Comparison of ENCODE assay signal across 8 mouse cellular contexts in the genomic region with DNA sequence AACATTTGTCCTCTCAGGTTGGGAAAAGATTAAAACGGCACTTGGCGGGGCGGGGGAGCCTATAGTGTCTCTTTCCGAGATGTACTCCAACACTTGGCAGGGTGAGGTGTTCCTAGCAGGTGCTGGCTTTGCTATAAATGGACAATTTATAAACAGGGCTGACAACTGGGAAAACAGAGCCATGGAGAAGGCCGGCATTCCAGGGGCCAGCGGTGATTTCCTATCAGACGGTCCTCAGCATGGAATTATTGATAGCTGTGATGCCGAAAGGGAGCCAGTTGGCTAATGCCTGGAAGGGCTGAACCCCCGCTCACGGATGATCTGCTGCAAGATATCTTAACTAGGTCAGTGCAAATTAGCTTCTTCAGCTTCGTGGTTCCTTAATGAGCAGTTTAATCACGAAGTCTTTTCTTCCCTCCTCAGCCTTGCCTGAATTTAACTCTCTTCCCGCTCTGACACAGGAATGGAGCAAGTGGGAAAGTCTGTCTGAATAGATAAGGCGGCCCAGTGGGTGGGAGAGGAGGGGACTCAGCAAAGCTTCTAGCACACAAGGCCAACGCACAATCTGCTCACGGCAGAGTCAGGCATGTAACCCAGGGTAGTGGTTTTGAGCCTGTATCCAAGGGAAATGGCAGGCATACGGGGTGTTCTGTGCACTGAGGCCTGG.
A peak's percentile ranks its signal among the peaks of the same experiment; 100 is the strongest.
DNase-seq lines count a peak whose midpoint lies in the region; ATAC-seq lines count a peak whose summit lies in the region.

No protein-coding gene starts in this region.

- H3K4me3 ChIP-seq in heart, embryonic 16.5 days (ENCODE audit: low read length), result no peak overlapping the region
- no peak overlapping the region for H3K4me3 ChIP-seq in embryonic facial prominence, embryonic 10.5 days

- peak overlapping the region; percentile 21 for H3K4me2 ChIP-seq in heart, embryonic 16.5 days (ENCODE audit: low read depth, low read length)

- peaks cover 15% of the 10 kb centered on the region for H3K4me1 ChIP-seq in heart, embryonic 16.5 days (ENCODE audit: control insufficient read depth, insufficient read depth, low read length)
- peaks cover 30% of the 10 kb centered on the region for H3K4me1 ChIP-seq in embryonic facial prominence, embryonic 10.5 days

- no peak for DNase-seq in heart, postnatal 4 days
- peak; percentile 12 for DNase-seq in embryonic facial prominence, embryonic 10.5 days (ENCODE audit: low spot score)
- DNase-seq in left cerebral cortex, adult 9 months (ENCODE audit: low spot score in 2 of 2), result peak; percentile 16 to 46
- peak; percentile 71 for DNase-seq in retina, embryonic 14.5 days (ENCODE audit: low spot score)
- no peak for DNase-seq in kidney, postnatal 4 days
- DNase-seq in thymus, postnatal 14 days, result no peak

- no peak overlapping the region for H3K27ac ChIP-seq in heart, embryonic 16.5 days (ENCODE audit: low read length)
- H3K27ac ChIP-seq in embryonic facial prominence, embryonic 10.5 days (replicated peaks), result no peak overlapping the region

- WGBS in heart, embryonic 16.5 days, result 33% methylated on average over 17 of the region's 17 CpGs
- WGBS in embryonic facial prominence, embryonic 10.5 days, result 57% methylated on average over 17 of the region's 17 CpGs

- no peak for ATAC-seq in heart, embryonic 16.5 days (replicated peaks; ENCODE audit: extremely low read depth, insufficient read depth, low FRiP score)
- no peak for ATAC-seq in erythroblast, adult 5-6 weeks (replicated peaks; ENCODE audit: low FRiP score, poor library complexity, severe bottlenecking)

- H3K36me3 ChIP-seq in heart, embryonic 16.5 days (ENCODE audit: control insufficient read depth, insufficient read depth), result no peaks in the 10 kb centered on the region
- no peaks in the 10 kb centered on the region for H3K36me3 ChIP-seq in embryonic facial prominence, embryonic 10.5 days (replicated peaks)

- H3K9ac ChIP-seq in heart, embryonic 16.5 days (ENCODE audit: low read length), result no peak overlapping the region

- H3K9me3 ChIP-seq in heart, embryonic 16.5 days (replicated peaks; ENCODE audit: control insufficient read depth, low read length), result peaks cover 3% of the 10 kb centered on the region; the same call in 1 of the 2 replicates
- no peaks in the 10 kb centered on the region for H3K9me3 ChIP-seq in embryonic facial prominence, embryonic 10.5 days

- no peaks in the 10 kb centered on the region for H3K27me3 ChIP-seq in heart, embryonic 16.5 days (ENCODE audit: control insufficient read depth, insufficient read depth, low read length)
- H3K27me3 ChIP-seq in embryonic facial prominence, embryonic 10.5 days (replicated peaks; ENCODE audit: low read depth, poor library complexity, severe bottlenecking), result no peaks in the 10 kb centered on the region

Comparison
In these comparisons a context has a peak if more than half of its experiments do, and no peak if none do; other contexts are left out.
1. DNase-seq: peak in embryonic facial prominence, embryonic 10.5 days (single experiment), left cerebral cortex, adult 9 months (2 of 2) and retina, embryonic 14.5 days (single experiment); none in heart, postnatal 4 days (single experiment), kidney, postnatal 4 days (0 of 2) and thymus, postnatal 14 days (single experiment).